Mouse (Mus musculus) heart, embryonic 14.5 days (tissue): ENCODE data around the gene Plpp1. TPM values are rescaled to one million over a fixed set of nuclear protein-coding genes. Genes with fewer than 3 reads are reported as not detected.
A peak's percentile ranks its signal among the peaks of the same experiment; 100 is the strongest.

Source experiments
- ATAC-seq: fragments of 200-750 bp; cut with Nextera tagmentation; 2 replicates; pipeline ENCODE4 v1.8.0; 2017; ENCODE audit warnings: low read depth, moderate TSS enrichment; ENCODE audit not compliant: insufficient number of reproducible peaks, insufficient read depth, low FRiP score
- H3K27ac ChIP-seq, 2 experiments: fragments of 200-500 bp in 1 of 2; fragments of 300-500 bp in 1 of 2; sonication (generic) in 1 of 2; replicated peaks in 1 of 2; 2 replicates each; pipeline ENCODE4 v1.5.1; 2012 to 2014; ENCODE audit warnings: low read depth in 2 of 2, low read length in 2 of 2, control low read depth in 1 of 2, mild to moderate bottlenecking in 1 of 2, mixed read lengths in 1 of 2; ENCODE audit not compliant: control insufficient read depth in 1 of 2, insufficient read depth in 1 of 2
- H3K27me3 ChIP-seq: fragments of 300-500 bp; sonication (generic); 2 replicates; pipeline ENCODE4 v1.6.1; 2014; ENCODE audit warnings: mild to moderate bottlenecking, low read length, control low read depth; ENCODE audit not compliant: control insufficient read depth, insufficient read depth
- H3K36me3 ChIP-seq: fragments of 300-500 bp; sonication (generic); 2 replicates; pipeline ENCODE4 v1.6.1; 2014; ENCODE audit warnings: mild to moderate bottlenecking, control low read depth, low read length, mixed read lengths; ENCODE audit not compliant: control insufficient read depth, insufficient read depth
- H3K4me1 ChIP-seq, 2 experiments: fragments of 200-500 bp in 1 of 2; fragments of 300-500 bp in 1 of 2; sonication (generic) in 1 of 2; 2 replicates each; pipeline ENCODE4 v1.6.1; 2012 to 2014; ENCODE audit warnings: low read length in 2 of 2, control low read depth in 1 of 2, mixed read lengths in 1 of 2; ENCODE audit not compliant: control insufficient read depth in 2 of 2, insufficient read depth in 2 of 2
- H3K4me2 ChIP-seq: fragments of 300-500 bp; sonication (generic); 2 replicates; pipeline ENCODE4 v1.6.1; 2014; ENCODE audit warnings: mild to moderate bottlenecking, low read length
- H3K4me3 ChIP-seq, 2 experiments: fragments of 200-500 bp in 1 of 2; fragments of 300-500 bp in 1 of 2; sonication (generic) in 1 of 2; 2 replicates each; pipeline ENCODE4 v1.5.1; 2012 to 2014; ENCODE audit warnings: low read length in 2 of 2, mild to moderate bottlenecking in 2 of 2, control low read depth in 1 of 2, low read depth in 1 of 2, moderate library complexity in 1 of 2; ENCODE audit not compliant: control insufficient read depth in 1 of 2, insufficient read depth in 1 of 2
- H3K9ac ChIP-seq: fragments of 300-500 bp; sonication (generic); 2 replicates; pipeline ENCODE4 v1.6.1; 2014; ENCODE audit warnings: mild to moderate bottlenecking, low read length
- H3K9me3 ChIP-seq: fragments of 300-500 bp; sonication (generic); 2 replicates; pipeline ENCODE4 v1.6.1; 2016; ENCODE audit warnings: low read length, control low read depth; ENCODE audit not compliant: control insufficient read depth
- WGBS: fragments of 180-500 bp; shearing (Covaris S2); extraction: QIAGEN DNeasy Blood & Tissue Kit; methylation state at CpG from one replicate; pipeline ENCODE4 v1.1.7; 2014; 5-methylcytosine and 5-hydroxymethylcytosine counted together
- polyA plus RNA-seq: library from polyadenylated mRNA; unstranded; fragments of >200 nt; fragmentation: Nextera tagmentation; extraction: Ambion mirVana; gene quantifications from 2 replicates; pipeline ENCODE4 v1.2.1, GENCODE M21; 2014

The Plpp1 gene
- polyA plus RNA-seq, 1 experiment from 2014 or later, result 56.6 TPM

DNA sequence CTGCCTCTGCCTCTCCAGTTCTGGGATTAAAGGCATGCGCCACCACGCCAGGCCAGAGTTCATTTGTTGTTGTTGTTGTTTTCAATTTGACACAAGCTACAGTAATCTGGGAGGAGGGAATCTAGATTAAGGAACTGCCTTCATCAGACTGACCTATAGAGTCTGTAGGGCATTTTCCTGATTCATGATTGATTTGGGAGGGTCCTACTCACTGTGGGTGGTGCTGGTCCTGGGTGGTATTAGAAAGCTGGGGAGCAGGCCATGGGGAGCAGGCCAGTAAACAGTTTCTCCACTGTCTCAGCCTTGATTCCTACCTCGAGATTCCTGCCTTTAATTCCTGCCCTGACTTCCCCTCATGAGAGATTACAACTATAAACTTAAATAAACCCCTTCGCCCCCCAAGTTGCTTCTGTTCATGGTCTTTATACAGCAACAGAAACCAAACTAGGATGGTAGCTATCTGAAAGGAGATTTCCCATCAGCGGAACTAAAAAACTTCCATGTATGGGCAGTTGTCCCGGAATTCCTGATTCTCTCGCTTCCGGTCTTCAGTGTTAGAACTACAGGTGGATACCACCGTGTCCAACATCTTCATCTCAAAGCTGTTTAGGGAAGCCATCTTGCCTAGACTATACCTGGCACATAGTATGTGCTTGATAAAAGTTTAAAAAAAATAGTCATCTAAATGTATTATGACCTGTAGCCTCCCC lies 2.2 kb upstream of the Plpp1 start:
- Histone ChIP-seq H3K27ac (no peak overlapping the region), H3K9ac (no peak overlapping the region), H3K4me3 (no peak overlapping the region), H3K4me2 (no peak overlapping the region), H3K36me3 (no peaks in the 10 kb centered on the region), H3K9me3 (no peaks in the 10 kb centered on the region), H3K27me3 (no peaks in the 10 kb centered on the region), H3K4me1 (peaks cover 4 to 7% of the 10 kb centered on the region in 2 experiments)
- 89% methylated on average over 9 of the region's 9 CpGs for WGBS
- ATAC-seq, result no peak

DNA sequence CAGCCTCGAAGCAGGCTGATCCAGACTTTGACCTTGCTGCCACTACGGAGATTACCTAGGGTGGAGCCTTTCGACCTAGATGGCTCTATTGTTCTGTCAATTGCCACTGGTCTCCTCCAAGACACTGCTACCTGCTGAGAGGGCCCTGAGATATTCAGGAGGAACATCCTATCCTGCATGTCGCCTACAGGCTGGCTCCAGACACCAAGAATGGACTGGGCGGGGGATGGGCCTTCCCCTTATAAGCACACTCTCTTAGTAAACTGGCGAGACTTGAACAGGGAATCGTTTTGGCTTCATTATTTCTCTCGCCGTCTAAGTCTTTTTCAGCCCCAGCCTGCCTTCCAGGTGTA lies 1.7 kb upstream of the Plpp1 start:
- no peak for ATAC-seq
- Histone ChIP-seq H3K4me1 (peaks cover 6 to 13% of the 10 kb centered on the region in 2 experiments), H3K9ac (no peak overlapping the region), H3K9me3 (no peaks in the 10 kb centered on the region), H3K27ac (no peak overlapping the region), H3K4me3 (no peak overlapping the region), H3K36me3 (no peaks in the 10 kb centered on the region), H3K27me3 (no peaks in the 10 kb centered on the region), H3K4me2 (no peak overlapping the region)
- 81% methylated on average over 9 of the region's 9 CpGs for WGBS

GRCm38 (mm10) chr13:112799721-112800241 lies 811 bp upstream of the Plpp1 start:
- Histone ChIP-seq H3K4me2 (peak overlapping the region; percentile 88; the same call in 1 of the 2 replicates), H3K4me1 (peaks cover 6 to 13% of the 10 kb centered on the region in 2 experiments), H3K4me3 (peak overlapping the region in 1 of 2 experiments; percentile 78; a peak in 1 of 4 replicates), H3K27ac (0 out of 4 replicates have a peak overlapping the region, but pooled peaks of 1 of the 2 experiments have one; percentile 94), H3K9ac (no peak overlapping the region), H3K36me3 (no peaks in the 10 kb centered on the region), H3K27me3 (no peaks in the 10 kb centered on the region), H3K9me3 (no peaks in the 10 kb centered on the region)
- ATAC-seq, result no peak
- 79% methylated on average over 8 of the region's 8 CpGs for WGBS

DNA sequence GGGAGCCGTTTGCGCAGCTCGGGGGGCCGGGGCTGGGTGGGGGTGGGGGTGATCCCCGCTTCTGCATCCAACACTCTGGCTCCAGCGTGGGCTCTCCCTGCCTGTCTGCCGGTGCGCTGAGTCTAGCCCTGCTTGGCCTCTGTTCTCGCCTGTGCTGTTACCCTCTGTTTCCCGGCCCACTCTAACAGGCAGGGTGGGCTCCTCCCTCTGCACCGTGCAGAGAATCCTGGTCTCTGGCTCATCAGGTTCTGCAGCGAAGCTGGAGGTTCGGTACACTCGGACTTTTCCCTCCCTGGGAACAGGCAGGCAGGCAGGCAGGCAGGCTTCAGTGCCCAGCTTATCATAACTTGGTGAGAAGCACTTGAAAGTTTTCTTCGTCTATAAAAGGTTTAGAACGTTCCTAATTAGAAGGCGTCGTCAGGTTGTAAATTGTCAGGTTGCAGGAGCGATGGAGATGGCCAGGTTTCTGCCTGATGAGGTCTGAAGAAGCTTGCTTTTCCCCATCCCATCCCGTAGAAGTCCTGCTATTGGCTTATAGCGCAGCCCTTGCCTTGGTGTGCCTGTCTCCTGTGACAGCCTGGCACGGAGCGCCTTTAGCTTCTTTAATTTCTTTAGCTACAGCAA lies 901 bp downstream of the Plpp1 start:
- Histone ChIP-seq H3K4me1 (peaks cover 6 to 13% of the 10 kb centered on the region in 2 experiments), H3K9ac (peak overlapping the region; percentile 88), H3K27me3 (no peaks in the 10 kb centered on the region), H3K4me2 (peak overlapping the region; percentile 88), H3K4me3 (peak overlapping the region; percentile 75 to 78), H3K36me3 (peaks cover 14% of the 10 kb centered on the region), H3K27ac (peak overlapping the region; percentile 64 to 94), H3K9me3 (no peaks in the 10 kb centered on the region)
- WGBS, result 1% methylated on average over 23 of the region's 23 CpGs
- peak; percentile 64 for ATAC-seq

- peak overlapping the region; percentile 14; the same call in 1 of the 2 replicates for H3K4me2 ChIP-seq
- no peaks in the 10 kb centered on the region for H3K9me3 ChIP-seq
- WGBS, result 81% methylated on average over 7 of the region's 7 CpGs
- H3K4me1 ChIP-seq, result peaks cover 6 to 13% of the 10 kb centered on the region in 2 experiments
- H3K9ac ChIP-seq, result no peak overlapping the region
- no peak for ATAC-seq
- H3K36me3 ChIP-seq, result peaks cover 20% of the 10 kb centered on the region
- peak overlapping the region in 1 of 2 experiments; percentile 2; a peak in 1 of 4 replicates for H3K4me3 ChIP-seq
- no peak overlapping the region for H3K27ac ChIP-seq
- no peaks in the 10 kb centered on the region for H3K27me3 ChIP-seq
Measured at GRCm38 (mm10) chr13:112803106-112803505, 2.5 kb downstream of the Plpp1 start.

DNA sequence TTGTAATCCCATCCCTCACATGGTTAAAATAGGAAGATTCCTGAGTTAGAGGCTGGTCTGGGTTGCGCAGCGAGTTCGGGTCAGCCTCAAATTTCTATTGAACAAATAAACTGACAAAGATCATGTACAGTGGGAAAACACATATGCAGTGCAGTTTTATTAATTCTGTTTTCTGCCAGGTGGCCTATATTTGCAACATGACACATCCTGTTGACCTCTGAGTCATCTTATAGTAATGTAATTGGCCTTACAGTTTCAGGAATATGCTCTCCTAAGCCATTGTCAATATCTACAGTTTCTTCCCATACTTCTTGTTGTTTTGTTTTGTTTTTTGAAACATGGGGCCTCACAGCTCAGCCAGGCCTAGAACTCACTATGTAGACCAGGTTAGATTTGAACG lies 3.1 kb downstream of the Plpp1 start:
- WGBS, result 79% methylated on average over 4 of the region's 4 CpGs
- no peaks in the 10 kb centered on the region for H3K9me3 ChIP-seq
- H3K27me3 ChIP-seq, result no peaks in the 10 kb centered on the region
- H3K9ac ChIP-seq, result no peak overlapping the region
- ATAC-seq, result no peak
- no peak overlapping the region for H3K27ac ChIP-seq
- H3K4me1 ChIP-seq, result peaks cover 6 to 13% of the 10 kb centered on the region in 2 experiments
- H3K36me3 ChIP-seq, result peaks cover 20% of the 10 kb centered on the region
- no peak overlapping the region for H3K4me3 ChIP-seq
- H3K4me2 ChIP-seq, result no peak overlapping the region

DNA sequence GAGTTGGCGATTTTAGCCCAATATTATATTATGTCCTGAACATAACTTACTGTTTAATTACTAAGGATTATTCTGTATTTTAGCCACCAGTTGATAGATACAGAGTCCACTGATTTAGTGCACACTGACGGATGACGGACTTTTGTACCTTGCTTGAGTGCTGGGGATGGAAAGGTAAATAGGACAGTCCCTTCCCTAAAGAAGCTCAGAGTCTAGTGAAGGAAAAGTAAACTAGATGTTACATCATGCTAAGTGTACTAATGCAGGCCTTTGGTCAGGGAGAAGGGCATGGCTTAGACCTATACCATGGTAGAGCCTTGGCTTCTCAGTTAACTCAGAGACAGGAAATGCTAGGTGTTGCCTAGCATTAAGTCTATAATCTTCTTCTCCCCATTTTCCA lies 4.9 kb downstream of the Plpp1 start:
- Histone ChIP-seq H3K27ac (no peak overlapping the region), H3K4me1 (peaks cover 2 to 28% of the 10 kb centered on the region in 2 experiments; a peak in 3 of 4 replicates), H3K4me3 (no peak overlapping the region), H3K36me3 (peaks cover 20% of the 10 kb centered on the region), H3K9me3 (no peaks in the 10 kb centered on the region), H3K27me3 (no peaks in the 10 kb centered on the region), H3K4me2 (no peak overlapping the region), H3K9ac (no peak overlapping the region)
- no peak for ATAC-seq
- WGBS, result 95% methylated on average over 3 of the region's 3 CpGs
